ENCODE assay signal across 9 mouse cellular contexts in genomic region chr12:57536056-57536908, GRCm38 (mm10). TPM values are rescaled to one million over a fixed set of nuclear protein-coding genes. Genes with fewer than 3 reads are reported as not detected.
DNase-seq lines count a peak whose midpoint lies in the region; ATAC-seq and TF ChIP-seq lines count a peak whose summit lies in the region.
"Had no signal": no experiment of that assay in that cellular context is flagged by ENCODE, and none has a peak within 500 bp of the region (broad histone marks: within the 10 kb centered on the region; RNA-seq: fewer than 3 reads in every experiment).

No protein-coding gene starts in this region.

- WGBS in hindbrain, embryonic 11.5 days = 2% methylated on average over 25 of the region's 25 CpGs
- WGBS in hindbrain, postnatal 0 days = 1% methylated on average over 25 of the region's 25 CpGs
- 2% methylated on average over 25 of the region's 25 CpGs for WGBS in limb, embryonic 10.5 days
- 1% methylated on average over 25 of the region's 25 CpGs for WGBS in hindbrain, embryonic 12.5 days

- H3K27ac ChIP-seq in hindbrain, embryonic 11.5 days (ENCODE audit: low read depth, low read length) = no peak overlapping the region
- no peak overlapping the region for H3K27ac ChIP-seq in hindbrain, postnatal 0 days
- no peak overlapping the region for H3K27ac ChIP-seq in limb, embryonic 10.5 days
- no peak overlapping the region for H3K27ac ChIP-seq in hindbrain, embryonic 12.5 days

- no peak for TF ChIP-seq CTCF in hindbrain, postnatal 0 days (IDR thresholded peaks at IDR 0.05; ENCODE audit: low read depth)

- H3K4me1 ChIP-seq in hindbrain, embryonic 11.5 days (replicated peaks; ENCODE audit: control insufficient read depth, insufficient read depth, low read length) = peaks cover 3% of the 10 kb centered on the region
- no peaks in the 10 kb centered on the region for H3K4me1 ChIP-seq in hindbrain, postnatal 0 days (ENCODE audit: insufficient read depth, low read length)
- peaks cover 20% of the 10 kb centered on the region for H3K4me1 ChIP-seq in limb, embryonic 10.5 days
- peaks cover 16% of the 10 kb centered on the region for H3K4me1 ChIP-seq in hindbrain, embryonic 12.5 days

- no peak overlapping the region for H3K4me3 ChIP-seq in hindbrain, embryonic 11.5 days (ENCODE audit: low read depth, low read length)
- H3K4me3 ChIP-seq in hindbrain, postnatal 0 days (ENCODE audit: low read length) = no peak overlapping the region
- H3K4me3 ChIP-seq in limb, embryonic 10.5 days = no peak overlapping the region
- no peak overlapping the region for H3K4me3 ChIP-seq in hindbrain, embryonic 12.5 days

- H3K27me3 ChIP-seq in hindbrain, embryonic 11.5 days (ENCODE audit: control insufficient read depth, insufficient read depth, low read length) = peaks cover 78% of the 10 kb centered on the region
- H3K27me3 ChIP-seq in hindbrain, postnatal 0 days (ENCODE audit: insufficient read depth, low read length) = peaks cover 78% of the 10 kb centered on the region
- H3K27me3 ChIP-seq in limb, embryonic 10.5 days (ENCODE audit: low read depth, poor library complexity, severe bottlenecking) = peaks cover 100% of the 10 kb centered on the region
- peaks cover 87% of the 10 kb centered on the region for H3K27me3 ChIP-seq in hindbrain, embryonic 12.5 days

- DNase-seq in hindbrain, embryonic 11.5 days (ENCODE audit: low spot score) = peak; percentile 61
- no peak for DNase-seq in hindbrain, postnatal 0 days (ENCODE audit: low spot score)
- DNase-seq in ZHBTc4 (ENCODE audit: low read depth, low spot score) = peak; percentile 26
- peak; percentile 59 for DNase-seq in limb, embryonic 10.5 days (ENCODE audit: low spot score)
- peak; percentile 60 for DNase-seq in lung, postnatal 36 days
- DNase-seq in layer of hippocampus, adult 9-11 months = no peak
- no peak for DNase-seq in right cerebral cortex, postnatal 10 days (ENCODE audit: low spot score in 2 of 2)
- DNase-seq: kidney, adult 18-20 months had no signal

- no peak overlapping the region for H3K4me2 ChIP-seq in hindbrain, embryonic 11.5 days (replicated peaks; ENCODE audit: low read depth, low read length)
- no peak overlapping the region for H3K4me2 ChIP-seq in hindbrain, postnatal 0 days (ENCODE audit: low read depth, low read length)
- no peak overlapping the region for H3K4me2 ChIP-seq in hindbrain, embryonic 12.5 days (replicated peaks)

- H3K9me3 ChIP-seq in hindbrain, embryonic 11.5 days (ENCODE audit: control insufficient read depth, low read length) = no peaks in the 10 kb centered on the region
- no peaks in the 10 kb centered on the region for H3K9me3 ChIP-seq in hindbrain, postnatal 0 days (ENCODE audit: low read length)
- H3K9me3 ChIP-seq in limb, embryonic 10.5 days (replicated peaks) = no peaks in the 10 kb centered on the region
- H3K9me3 ChIP-seq in hindbrain, embryonic 12.5 days (replicated peaks) = no peaks in the 10 kb centered on the region

- ATAC-seq in hindbrain, embryonic 11.5 days (ENCODE audit: low FRiP score) = no peak
- ATAC-seq in hindbrain, postnatal 0 days = no peak
- ATAC-seq in hindbrain, embryonic 12.5 days (ENCODE audit: low FRiP score) = no peak

- no peak overlapping the region for H3K9ac ChIP-seq in hindbrain, embryonic 11.5 days (ENCODE audit: low read depth, low read length)
- no peak overlapping the region for H3K9ac ChIP-seq in hindbrain, postnatal 0 days (replicated peaks; ENCODE audit: low read length)
- no peak overlapping the region for H3K9ac ChIP-seq in hindbrain, embryonic 12.5 days

- H3K36me3 ChIP-seq in hindbrain, embryonic 11.5 days (ENCODE audit: control insufficient read depth, insufficient read depth, low read length) = no peaks in the 10 kb centered on the region
- no peaks in the 10 kb centered on the region for H3K36me3 ChIP-seq in hindbrain, postnatal 0 days (ENCODE audit: insufficient read depth, low read length)
- no peaks in the 10 kb centered on the region for H3K36me3 ChIP-seq in limb, embryonic 10.5 days
- no peaks in the 10 kb centered on the region for H3K36me3 ChIP-seq in hindbrain, embryonic 12.5 days

RNA-seq across cellular contexts. Expression of gene Foxa1, which starts 10.4 kb away (rescaled TPM):
- 1.2 and 2.1 TPM in 2 replicates for polyA plus RNA-seq in hindbrain, embryonic 11.5 days (2014; fragmentation: Nextera tagmentation; extraction: Ambion mirVana)
- 0.47 and 0.73 TPM in 2 replicates for total RNA-seq in hindbrain, postnatal 0 days (2014; rRNA removed)
- 0.20 and 0.44 TPM in 2 replicates for polyA plus RNA-seq in hindbrain, postnatal 0 days (2015; fragmentation: Nextera tagmentation; extraction: Ambion mirVana)
- polyA plus RNA-seq in limb, embryonic 10.5 days (2016; fragmentation: Nextera tagmentation; extraction: Ambion mirVana) = 0.08 TPM in 1 of 2 replicates, not detected in the other
- 2.8 and 3.0 TPM in 2 replicates for polyA plus RNA-seq in hindbrain, embryonic 12.5 days (2016; fragmentation: Nextera tagmentation; extraction: Ambion mirVana)

RNA-seq across cellular contexts. Expression of gene Ttc6, which starts 27.6 kb away (rescaled TPM):
- 0.33 and 1.2 TPM in 2 replicates for polyA plus RNA-seq in hindbrain, embryonic 11.5 days (2014; fragmentation: Nextera tagmentation; extraction: Ambion mirVana)
- 0.54 and 1.3 TPM in 2 replicates for total RNA-seq in hindbrain, postnatal 0 days (2014; rRNA removed)
- 1.1 TPM in 2 replicates for polyA plus RNA-seq in hindbrain, postnatal 0 days (2015; fragmentation: Nextera tagmentation; extraction: Ambion mirVana)
- polyA plus RNA-seq in limb, embryonic 10.5 days (2016; fragmentation: Nextera tagmentation; extraction: Ambion mirVana) = 0.04 and 0.05 TPM in 2 replicates
- 1.6 and 1.9 TPM in 2 replicates for polyA plus RNA-seq in hindbrain, embryonic 12.5 days (2016; fragmentation: Nextera tagmentation; extraction: Ambion mirVana)

Comparison
In these comparisons a context has a peak if more than half of its experiments do, and no peak if none do; other contexts are left out.
1. DNase-seq: peak in hindbrain, embryonic 11.5 days (single experiment), ZHBTc4 (single experiment), limb, embryonic 10.5 days (single experiment) and lung, postnatal 36 days (single experiment); none in hindbrain, postnatal 0 days (single experiment), layer of hippocampus, adult 9-11 months (single experiment) and right cerebral cortex, postnatal 10 days (0 of 2).